Mouse (Mus musculus): ENCODE measurements around the gene Spata17.

Gene Spata17

DNA sequence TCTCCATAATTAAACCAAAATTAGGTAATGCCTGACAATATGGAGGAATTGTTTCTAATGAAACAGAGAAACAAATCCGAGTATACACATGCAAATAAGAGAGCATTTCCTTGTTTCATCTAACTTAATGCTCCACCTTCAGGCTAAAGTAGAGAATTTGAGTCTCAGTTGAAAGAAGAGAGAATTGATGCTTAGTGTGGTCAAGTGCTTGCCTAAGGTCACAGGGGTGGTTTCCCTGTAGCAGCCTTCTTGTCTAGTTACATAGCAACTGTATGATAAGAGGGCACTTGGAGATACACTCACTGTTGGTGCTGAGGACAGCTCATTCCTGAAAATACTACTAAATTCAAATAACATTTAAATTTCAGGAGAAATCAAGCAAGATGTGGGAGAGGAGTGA is 36.7 kb downstream of the Spata17 start:
- in situ Hi-C loops (cut with MboI, MseI) = no loop called here

DNA sequence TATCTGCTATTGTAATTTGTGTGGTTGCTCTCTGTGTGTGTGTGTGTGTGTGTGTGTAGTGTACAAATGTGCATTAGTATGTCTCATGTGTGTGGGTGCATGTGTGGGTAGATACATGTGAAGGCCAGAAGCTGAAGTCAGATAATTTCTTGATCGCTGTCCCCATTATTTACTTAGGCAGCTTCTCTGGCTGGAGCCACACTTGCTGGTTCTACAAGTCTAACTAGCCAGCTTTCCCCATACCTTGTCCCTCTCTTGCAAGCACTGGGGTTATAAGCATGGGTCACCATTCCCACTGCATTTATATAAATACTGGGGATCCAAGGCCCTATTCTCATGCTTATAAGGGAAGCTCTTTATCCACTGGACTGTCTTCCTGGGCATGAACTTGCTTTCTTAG is 39.3 kb downstream of the Spata17 start:
- in situ Hi-C loops (cut with MboI, MseI) = no loop called here

DNA sequence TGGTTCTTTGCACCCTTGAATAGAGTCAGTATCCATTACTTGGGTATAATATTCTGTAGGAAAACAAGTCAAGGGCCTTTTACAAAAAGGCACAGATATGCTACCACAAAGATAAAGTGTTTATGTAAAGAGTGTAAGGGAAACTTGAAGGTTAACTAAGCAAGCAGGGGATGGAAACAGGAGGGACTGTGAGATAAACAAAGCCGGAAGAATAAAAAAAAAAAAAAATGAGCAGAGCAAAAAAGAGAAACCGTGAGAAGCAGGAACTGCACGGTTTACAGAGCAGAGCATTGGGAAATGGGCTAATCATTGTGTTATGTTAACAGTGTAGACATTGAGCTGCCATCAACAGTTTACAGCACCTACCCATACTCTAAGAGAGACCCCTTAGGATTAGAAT is 44.9 kb downstream of the Spata17 start:
- in situ Hi-C loops (cut with MboI, MseI) = no loop called here

DNA sequence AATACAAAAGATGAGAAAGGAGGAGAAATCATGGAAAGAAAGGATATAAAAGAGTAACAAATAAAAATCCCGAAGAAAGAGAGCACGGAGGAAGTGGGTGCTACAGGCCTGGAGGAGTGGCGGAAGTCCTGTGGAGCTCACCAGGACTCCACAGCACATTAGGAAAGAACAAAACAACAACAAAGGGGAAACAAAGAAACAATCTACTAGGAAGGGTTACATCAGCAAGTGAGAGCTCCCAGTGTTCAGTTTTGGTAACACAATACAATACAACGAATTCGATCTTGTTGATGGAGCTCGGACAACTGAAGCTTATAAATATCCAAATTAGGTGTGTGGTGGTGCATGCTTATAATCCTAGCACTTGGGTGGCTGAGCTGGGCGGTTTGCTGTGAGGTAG is 45.6 kb downstream of the Spata17 start:
- in situ Hi-C loops (cut with MboI, MseI) = no loop called here

DNA sequence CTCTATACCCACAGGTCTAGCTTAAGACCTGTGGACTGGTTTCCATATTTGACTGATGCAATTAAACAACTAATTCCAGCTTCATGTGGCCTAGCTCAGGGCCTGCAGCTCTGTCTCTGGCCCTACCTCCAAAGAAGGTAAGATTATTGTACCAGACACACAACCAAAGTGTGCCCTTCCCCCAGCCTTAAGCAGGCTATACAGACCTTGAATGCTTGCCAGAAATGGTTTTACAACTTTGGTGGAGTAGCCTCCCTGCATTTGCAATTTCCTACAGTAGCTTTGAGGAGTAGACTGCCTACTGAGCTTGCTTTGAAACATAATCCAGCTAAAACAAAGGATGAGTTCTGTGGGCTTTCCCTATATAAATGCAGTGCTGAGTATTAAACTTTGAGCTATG is 51.7 kb downstream of the Spata17 start:
- in situ Hi-C loops (cut with MboI, MseI) = no loop called here

DNA sequence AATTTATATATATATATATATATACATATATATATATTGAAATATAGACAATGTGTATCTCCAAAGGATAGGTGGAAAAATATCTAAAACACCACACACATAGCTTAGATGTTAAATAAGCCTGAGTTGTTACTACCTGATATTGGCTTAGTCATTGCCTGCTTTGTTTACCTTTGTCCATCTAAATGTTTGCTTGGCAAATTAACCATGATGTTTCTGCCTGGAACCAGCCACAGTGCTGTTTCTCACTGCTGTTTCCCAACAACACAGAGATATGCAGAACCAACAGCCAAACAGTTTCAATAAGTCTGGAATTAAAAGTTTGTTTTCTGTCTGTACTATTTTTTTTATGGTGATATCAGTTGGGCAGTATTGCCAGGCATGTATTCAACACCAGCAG is 59.6 kb downstream of the Spata17 start:
- in situ Hi-C loops (cut with MboI, MseI) = no loop called here

DNA sequence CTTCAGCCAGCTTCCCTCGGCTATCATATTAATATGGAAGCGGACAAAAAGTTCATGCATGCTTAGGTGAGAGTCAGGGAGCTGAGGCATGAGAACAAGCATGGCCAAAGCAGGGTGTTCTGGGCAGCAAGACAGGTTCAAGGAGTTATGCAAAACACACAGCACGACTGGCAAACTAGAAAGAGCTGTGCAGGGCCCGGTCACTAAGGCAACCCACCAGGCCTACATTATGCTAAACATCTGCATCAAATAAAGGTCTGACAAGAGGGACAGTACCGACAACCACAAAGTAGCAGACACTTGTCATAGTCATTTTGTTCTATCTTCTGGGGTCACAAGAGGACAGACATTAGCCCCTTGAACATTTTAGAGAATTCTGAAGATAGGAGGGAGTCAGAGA is 61.6 kb downstream of the Spata17 start:
- in situ Hi-C loops (cut with MboI, MseI) = no loop called here

DNA sequence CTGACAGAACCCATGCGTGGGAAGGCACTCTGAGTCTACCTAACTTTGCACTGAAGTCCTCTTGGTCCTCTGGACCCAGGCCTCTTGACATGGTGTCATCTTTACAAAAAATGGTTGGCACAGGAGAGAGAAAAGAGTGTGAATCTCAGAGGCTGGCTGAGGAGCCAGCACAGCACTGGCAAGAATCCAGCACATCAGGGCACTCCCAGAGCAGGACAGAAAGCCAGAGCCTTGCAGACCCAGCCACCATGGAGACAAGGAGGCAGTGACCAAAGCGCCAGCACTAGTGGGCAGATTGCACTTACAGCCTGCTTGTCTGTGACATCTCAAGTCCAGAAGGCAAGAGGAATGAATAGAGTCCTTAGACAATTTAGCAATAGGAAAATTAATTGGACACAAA is 62.7 kb downstream of the Spata17 start:
- in situ Hi-C loops (cut with MboI, MseI) = no loop called here

DNA sequence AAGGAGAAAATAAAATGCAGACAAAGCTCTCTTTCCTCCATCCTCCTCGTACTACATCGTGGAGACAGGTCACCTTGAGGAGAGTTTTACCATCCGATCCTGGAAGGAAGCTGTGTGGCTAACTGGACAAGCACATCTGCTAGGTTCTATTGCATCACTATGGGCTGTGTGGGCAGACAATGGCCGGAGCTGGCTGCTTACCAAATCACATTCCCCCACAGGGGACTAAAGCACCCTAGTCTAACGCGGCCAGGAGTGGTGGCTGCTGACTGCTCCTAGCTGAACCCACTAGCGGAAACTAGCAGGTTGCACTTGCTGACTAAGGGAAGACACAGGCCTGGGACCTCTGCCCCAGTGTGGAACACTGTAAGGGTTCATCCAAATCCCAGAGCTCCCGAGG is 72.3 kb downstream of the Spata17 start:
- in situ Hi-C loops (cut with MboI, MseI) = no loop called here

DNA sequence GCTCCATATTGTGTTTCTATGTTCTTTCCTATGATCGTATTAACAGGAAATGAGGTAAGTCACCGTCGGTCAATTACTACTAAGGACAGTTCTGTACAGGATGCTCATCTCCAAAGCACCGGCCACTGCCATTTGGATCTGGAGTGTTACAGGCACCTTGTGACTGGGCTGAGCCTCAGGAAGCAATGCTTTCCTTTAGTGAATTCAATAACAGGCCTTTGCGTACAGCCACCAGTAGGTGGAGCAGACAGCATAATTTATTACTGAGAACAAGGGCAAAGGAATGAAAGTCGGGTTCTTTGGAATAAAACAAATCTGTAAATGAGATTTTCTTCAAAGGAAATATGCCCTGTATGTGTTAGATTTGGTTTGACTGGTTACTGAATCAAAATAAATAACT is 77.8 kb downstream of the Spata17 start:
- in situ Hi-C loops (cut with MboI, MseI) = no loop called here

DNA sequence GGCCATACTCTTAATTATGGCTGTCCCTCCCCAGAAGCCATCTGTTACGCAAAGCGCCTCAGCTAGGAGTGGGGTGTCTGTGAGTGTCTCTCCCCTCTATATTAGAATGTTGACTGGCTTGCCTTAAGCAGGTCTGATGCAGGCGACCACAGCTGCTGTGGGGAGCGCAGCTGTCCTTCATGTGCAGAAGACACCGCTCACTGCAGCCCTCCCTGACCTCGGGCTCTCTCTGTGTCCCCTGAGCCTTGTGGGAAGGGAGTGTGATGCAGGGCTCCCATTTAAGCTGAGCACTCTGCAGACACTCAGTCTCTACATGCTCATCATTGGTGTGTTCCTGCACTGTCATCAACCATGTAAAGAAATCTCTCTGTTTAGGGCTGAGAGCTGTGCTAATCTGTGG is 79.4 kb downstream of the Spata17 start:
- in situ Hi-C loops (cut with MboI, MseI) = no loop called here

DNA sequence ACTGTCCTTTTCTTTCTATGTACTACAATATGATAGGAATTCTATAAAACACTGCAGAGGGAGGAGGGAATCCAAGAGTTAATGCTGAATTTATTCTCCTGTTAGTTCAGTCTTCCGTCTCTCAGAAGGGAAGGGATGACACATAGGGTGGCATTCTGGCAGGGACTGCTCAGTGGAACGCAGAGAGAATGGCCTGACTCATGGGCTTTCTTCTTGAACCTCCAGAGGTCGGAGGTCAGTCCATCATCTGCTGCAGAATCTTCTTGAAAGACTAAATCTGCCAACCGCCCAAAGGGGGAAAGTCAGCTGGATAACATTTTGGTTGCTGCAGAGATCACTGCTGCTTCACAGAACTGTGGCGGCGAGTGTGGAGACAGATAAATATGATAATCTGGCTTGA is 81.4 kb downstream of the Spata17 start:
- in situ Hi-C loops (cut with MboI, MseI) = no loop called here

DNA sequence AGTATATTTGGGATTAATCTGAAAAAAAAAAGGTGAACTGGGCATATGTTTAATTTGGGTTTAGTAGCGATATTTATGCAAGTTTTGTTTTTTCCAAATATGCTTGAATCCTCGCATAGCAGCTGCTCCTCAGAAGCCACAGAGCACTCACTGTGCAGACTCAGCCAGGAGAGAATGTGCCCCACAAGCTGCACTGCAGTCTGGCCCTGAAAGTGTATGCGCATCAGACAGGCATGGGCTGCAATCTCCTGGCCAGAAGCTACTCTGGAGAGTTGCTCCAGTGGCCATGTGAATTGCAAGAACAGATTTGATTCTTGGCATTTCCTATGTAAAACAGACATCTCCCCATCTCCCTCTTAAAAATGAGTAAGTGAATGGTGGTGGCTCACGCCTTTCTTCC is 82.9 kb downstream of the Spata17 start:
- in situ Hi-C loops (cut with MboI, MseI) = no loop called here

DNA sequence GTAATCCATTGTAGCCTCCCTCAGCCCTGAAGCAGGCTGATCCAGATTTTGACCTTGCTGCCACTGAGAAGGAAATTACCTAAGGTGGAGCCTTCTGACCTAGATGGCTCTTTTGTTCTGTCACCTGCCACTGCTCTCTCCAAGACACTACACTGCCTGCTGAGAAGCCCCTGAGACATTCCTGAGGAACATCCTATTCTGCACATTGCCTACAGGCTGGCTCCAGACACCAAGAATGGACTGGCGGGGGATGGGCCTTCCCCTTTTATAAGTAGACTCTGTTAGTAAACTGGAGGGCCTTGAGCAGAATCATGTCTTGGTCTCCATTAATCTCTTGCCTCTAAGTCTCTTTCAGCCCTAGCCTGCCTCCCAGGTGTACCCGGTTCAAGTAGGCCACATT is 87.7 kb downstream of the Spata17 start:
- in situ Hi-C loops (cut with MboI, MseI) = loop anchor here (10.0 kb wide), 1 partner anchor 597 kb away; no protein-coding TSS in a partner anchor

DNA sequence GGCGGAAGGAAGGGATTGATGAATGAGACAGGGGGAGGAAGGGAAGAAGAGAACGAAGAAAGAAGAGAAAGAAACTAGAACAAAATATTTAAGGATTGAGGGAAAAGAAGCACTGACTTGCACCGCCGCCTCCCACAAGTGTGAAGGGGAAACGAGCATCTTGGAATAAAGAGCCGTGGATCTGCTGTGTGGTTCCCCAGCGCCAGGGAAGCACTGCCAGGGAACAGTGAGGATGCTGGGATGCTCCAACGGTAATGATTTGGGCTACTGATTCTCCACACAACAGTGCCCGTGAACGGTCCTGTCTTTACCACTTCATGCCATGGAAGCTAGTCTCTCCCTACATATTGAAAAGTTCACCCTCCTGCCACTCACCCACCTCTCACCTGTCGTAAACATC is 89.5 kb downstream of the Spata17 start:
- in situ Hi-C loops (cut with MboI, MseI) = loop anchor here (10.0 kb wide), 1 partner anchor 599 kb away; no protein-coding TSS in a partner anchor

DNA sequence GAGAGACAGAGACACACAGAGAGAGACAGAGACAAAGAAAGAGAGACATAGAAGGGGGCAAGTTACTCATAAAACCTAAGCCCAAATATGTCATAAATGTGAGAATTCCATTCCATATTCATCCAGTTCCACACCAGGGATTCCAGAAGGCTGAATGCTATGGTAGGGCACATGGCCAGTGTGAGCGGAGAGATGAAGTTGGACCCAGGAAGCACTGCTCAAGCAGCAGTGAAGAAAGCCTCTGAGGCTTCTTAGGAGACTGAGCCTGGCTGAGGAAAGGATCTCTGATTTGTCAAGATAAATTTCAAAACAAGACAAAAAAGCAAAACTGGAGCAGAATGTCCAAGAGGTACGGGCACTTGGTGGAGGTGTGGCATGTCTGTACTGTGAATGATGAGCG is 90.3 kb downstream of the Spata17 start:
- in situ Hi-C loops (cut with MboI, MseI) = loop anchor here (10.0 kb wide), 1 partner anchor 600 kb away; no protein-coding TSS in a partner anchor

DNA sequence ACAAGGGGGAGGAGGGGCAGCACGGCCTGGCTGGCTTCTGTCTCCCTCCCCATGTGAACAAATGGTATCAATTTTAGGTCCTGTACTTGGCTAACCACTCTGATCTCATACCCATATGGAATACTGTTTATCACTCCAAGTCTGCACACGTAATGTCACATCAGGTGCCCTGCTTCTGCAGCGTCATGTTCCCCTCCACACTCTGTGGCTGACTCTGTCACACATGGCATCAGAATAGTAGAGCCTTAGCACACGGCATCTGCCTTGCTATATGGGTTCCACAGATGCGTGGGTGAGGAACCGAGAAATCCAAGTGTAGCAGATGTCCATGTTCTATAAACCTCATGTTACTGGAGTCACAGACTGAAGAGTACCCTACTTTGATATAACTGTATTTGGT is 96.0 kb downstream of the Spata17 start:
- in situ Hi-C loops (cut with MboI, MseI) = no loop called here

DNA sequence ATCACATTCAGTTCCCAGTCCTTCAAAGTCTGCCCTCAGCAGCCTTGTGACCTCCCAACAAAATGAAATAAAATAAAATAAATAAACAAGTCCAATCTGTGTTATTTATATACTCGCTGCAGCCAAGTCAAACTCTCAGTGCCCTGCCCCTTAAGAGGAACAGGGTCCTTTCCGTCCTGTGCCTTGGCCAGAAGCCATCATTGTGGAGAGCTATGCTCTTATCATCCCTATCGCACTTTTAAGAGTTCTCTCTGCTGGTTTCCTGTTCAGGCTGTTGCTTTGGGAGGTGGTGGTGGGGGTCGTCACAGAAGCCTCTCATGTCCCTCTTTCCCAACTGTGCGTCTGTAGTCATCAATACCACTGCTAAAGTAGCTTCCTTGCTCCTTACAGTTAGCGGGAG is 97.2 kb downstream of the Spata17 start:
- in situ Hi-C loops (cut with MboI, MseI) = no loop called here

DNA sequence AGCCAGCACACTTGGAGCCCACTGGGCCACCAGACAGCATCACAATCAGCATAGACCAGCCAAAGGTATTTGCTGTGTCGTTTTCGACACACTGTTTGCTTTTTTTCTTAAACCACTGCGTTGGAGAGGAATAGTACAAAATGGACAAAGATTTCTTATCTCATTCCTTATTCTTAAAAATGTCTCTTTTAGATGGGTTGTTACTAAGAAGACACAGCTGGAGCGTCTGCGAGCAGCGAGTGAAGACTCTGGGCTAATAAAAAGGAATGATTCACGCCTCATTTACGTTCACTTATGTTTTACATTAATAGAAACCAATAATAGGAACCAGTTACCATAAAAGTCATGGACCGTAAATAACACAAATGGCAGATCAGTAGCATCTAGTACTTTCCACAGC is 101.5 kb downstream of the Spata17 start:
- in situ Hi-C loops (cut with MboI, MseI) = no loop called here

DNA sequence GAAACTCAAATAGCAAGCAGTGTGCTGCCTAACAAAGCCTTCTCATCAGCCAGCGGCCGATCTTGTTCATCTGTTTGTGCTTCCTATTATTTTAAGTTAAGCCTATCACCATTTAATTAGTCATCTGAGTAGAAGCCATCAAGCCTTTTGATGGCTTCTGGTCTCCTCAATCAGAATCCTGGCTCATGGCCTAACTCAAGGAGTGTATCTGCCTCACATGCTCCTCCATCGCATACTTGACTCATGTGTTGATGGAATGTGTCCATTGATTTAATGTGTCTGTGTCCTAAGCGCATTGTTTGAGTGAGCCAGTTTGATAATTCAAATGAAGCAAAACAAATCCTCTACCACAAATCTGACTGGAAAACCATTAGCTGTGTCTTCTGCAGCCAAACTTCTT is 113.1 kb downstream of the Spata17 start:
- in situ Hi-C loops (cut with MboI, MseI) = no loop called here

DNA sequence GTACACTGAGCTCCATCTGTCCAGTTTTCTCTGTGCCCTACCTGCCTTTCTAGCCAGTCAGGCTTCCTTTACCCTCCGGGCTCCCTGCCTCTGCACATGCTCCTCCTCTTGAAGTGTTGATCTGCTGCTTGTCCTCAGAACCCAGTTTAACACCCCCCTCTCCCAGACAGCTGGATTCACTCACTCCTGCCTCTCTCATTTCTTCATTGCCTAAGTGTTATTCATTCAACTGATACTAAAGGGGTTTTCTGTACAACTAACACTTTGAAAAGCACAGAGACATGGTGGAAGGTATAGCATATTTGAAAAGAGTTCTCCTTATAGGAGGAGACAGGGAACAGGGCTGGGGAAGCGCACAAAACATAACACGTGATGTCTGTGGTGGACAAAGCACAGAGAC is 114.1 kb downstream of the Spata17 start:
- in situ Hi-C loops (cut with MboI, MseI) = no loop called here

DNA sequence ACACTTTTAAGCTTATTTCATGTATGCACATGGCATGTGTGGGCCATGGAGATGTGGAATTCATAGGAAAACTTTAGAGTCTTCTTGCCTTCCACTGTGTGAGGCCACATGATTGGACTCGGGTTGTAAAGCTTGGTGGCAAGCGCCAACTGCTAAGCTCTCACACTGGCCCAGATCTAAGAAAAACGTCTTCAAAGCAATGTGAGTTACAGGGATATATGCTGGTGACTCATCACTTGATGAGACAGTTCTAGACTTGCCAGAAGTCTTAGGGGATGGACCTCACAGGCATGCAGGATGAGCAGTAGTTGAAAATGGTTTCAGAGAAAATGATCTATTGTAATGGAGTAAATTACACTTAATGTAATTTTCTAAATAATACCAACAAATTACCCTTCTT is 114.6 kb downstream of the Spata17 start:
- in situ Hi-C loops (cut with MboI, MseI) = no loop called here

DNA sequence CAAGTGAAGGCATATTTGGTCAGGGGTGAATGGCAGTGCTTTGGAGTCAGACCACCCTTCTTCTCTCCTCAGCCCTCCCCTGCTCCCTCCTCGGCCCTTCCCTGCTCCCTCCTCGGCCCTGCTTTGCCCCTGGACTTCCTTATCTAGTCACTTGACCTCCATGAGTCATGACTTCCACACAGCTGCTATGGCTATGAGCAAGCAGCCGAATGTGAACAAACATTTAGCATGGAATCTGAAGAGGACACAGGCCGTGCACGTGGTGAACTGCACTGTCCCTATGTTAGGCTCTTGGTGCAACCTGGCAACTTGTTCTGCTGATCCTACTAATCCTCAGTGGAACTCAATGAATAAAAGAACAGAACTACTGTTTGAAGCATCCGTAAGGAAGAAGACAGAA is 117.0 kb downstream of the Spata17 start:
- in situ Hi-C loops (cut with MboI, MseI) = no loop called here

DNA sequence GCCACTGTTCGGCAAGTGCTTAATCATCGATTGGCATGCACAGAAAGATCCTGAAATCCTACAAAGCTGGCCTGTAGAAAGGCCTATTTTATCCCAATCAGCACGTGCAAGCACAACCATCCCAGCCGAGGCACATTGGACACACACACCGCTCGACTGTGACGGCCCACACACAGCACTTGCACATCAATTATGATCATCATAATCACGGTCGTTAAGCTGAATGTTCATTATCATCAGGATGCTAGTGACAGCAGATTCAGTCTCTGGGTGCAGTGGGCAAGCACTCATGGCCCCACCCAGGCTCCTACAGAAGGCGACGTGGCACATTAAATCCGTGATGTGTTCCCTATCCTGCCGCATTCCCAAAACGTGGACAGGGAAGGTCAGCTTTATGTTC is 122.7 kb downstream of the Spata17 start:
- in situ Hi-C loops (cut with MboI, MseI) = no loop called here
